Mouse (Mus musculus) urinary bladder, postnatal 0 days (tissue): ENCODE results near the gene Zfp740. TPM values are rescaled to one million over a fixed set of nuclear protein-coding genes. Genes with fewer than 3 reads are reported as not detected.

Source experiments
- polyA plus RNA-seq: library from polyadenylated mRNA; unstranded; fragments of >200 nt; fragmentation: Nextera tagmentation; extraction: Ambion mirVana; gene quantifications from 2 replicates; pipeline ENCODE4 v1.2.1, GENCODE M21; 2015

Zfp740 gene
- 21.3 and 21.8 TPM in 2 replicates for polyA plus RNA-seq

DNA sequence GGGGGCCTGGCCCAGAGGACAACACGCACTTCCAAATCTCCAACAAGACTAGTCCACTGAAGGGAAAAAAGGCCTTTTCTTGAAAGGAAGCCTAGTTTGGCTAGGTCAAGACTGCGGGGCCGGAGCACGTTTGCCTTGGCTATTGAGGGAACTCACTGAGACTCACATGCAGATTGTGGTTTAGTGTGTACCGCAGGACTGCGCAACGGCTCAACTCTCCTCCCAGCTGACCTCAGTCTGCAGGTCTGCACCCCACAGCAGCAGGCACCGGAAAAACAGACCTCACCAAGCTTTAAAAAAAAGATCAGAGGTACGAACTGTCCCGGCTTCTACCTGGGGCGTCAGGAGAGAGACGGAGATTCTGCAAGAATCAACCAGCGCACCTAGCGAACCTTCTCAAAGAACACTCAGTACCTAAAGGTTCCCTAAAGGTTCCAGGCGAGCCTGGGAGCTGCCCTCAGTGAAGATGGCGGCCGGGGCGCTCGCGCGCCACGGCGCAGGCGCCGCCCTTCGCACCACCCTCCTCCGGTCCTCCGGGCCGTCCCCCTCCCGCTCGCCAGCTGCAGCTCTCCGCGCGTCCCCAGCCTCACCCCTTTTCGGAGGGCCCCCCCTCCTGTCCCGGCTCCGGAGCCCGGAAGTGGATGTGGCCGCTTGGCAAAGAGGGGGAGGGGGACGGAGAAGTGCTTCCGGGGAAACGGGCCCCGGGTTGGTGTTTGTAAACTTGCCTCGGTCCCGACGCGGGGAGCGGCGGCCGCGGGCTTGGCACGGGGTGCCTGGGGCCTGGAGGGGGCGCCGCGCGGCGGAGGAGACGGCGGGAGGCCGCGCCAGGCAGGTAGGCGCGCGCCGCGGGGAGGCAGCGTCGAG is at the start of gene Zfp740:
Gene Zfp740, plus strand, starts transcription at position 279 of the 864 bp plus-strand sequence.

DNA sequence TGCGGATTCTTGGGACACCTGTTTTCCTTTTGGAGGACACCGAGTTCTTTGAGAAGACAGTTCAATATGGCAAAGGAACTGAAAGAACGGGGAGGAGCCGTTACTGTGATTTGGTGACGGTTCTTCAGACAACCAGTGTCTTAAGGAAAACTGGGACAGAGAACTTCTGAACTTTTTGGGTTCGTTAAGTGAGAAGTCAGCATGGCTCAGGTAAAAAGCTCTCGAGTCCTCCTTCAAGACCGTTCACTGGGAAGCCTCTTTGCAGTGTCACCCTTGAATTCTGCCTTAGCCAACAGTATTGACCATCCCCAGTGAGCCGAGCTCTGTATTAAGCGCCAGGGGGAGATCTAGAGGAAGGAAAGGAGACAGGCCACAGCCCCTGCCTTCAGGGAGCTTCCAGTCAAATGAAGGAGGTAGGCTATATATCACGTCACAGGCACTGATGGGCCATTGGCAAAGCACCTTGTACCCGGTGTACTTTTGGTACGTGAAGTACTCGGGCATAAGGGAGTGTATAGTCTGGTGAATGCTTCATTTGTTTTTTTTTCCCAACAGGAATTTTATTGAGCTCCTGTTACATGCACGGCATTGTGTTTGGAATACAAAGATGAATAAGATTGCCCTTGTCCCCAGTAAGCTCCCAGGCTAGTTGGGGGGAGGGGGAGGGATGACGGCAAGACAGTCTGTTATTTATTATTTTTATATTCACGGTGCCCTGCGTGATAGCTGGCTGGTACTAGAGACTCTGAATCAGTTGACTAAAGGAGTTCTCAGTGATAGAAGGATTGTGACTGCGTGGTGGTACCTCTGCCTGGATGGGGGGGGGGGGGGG is 1.8 kb downstream of the Zfp740 start, which contains the start of gene Csad:
Gene Csad, minus strand, starts transcription at position 51 of the 832 bp plus-strand sequence.

DNA sequence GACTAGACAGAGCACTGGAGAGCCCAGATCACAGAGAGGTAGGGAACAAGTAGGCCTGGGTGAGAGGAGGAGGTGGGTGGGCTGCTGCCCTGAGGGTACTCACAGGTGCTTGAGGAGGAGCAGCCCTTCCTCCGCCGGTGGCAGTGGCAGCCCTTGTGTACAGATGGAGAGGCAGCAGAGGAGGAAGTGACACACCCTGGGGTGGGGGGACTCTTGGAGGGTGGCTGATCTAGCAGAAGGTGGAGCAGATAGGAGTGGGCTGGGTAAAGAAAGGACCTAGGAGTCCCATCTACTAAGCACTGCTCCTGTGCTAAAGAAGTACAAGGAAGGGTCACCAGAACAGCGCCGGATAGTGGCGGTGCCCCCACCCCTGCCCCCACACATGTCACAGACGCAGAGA is 28.7 kb downstream of the Zfp740 start, which contains the start of gene Itgb7:
Gene Itgb7, minus strand, starts transcription at position 197 of the 400 bp plus-strand sequence.

DNA sequence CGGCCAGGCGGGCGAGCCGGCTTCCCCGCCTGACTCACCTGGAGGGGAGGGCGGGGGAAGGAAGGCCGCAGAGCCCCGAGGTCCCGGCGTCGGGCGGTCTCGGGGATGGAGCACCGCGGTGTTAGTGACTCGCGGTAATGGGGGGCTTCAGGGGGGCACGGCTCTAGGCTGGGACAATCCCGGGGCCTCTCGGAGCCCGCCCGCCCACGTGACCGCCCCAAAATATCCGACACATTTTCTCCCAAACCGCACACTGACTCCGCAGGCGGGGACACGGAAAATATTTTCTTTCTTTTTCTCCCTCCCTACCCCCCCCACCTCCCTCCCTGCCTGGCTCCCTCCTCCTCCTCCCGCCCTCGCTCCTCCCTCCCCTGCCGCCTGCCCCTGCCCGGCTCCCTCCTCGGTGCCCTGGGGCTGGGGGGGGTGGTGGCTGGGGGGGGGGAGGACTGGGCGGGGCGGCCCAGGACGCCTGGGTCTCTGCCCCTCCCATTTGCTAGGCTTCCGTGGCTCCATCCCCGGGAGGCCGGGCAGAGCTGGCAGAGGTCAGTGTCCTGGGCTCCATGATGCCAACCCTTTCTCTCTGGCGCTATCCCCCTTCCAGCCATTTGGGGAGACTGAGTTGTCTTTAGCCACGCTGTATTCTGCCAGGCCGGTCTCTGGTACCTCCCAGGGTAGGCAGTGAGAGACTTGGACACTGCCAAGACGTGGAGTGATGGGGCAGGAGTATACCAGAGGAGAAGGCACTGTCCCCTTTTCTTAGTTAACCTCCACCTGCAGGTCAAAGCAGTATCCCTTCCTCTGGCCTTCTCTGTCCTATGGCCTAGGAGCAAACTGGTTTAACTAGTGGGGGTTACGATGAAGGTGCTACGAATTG is 54.4 kb downstream of the Zfp740 start, which contains the start of gene Rarg:
Gene Rarg, minus strand, starts transcription at position 316 of the 874 bp plus-strand sequence.

Other genes with a start within 250 kb of the Zfp740 start
- gene Krt78, start 249.0 kb upstream of the Zfp740 start, polyA plus RNA-seq, result 2.1 and 2.2 TPM in 2 replicates
- gene Krt8, start 198.8 kb upstream of the Zfp740 start, polyA plus RNA-seq, result 1,267 and 1,548 TPM in 2 replicates
- gene Krt18, start 175.1 kb upstream of the Zfp740 start, polyA plus RNA-seq, result 1,517 and 1,777 TPM in 2 replicates
- gene Eif4b, start 129.5 kb upstream of the Zfp740 start, polyA plus RNA-seq, result 68.1 and 68.6 TPM in 2 replicates
- 18.6 and 24.0 TPM in 2 replicates for gene Tns2, start 102.8 kb upstream of the Zfp740 start, polyA plus RNA-seq
- 26.5 and 29.8 TPM in 2 replicates for gene Spryd3, start 67.0 kb upstream of the Zfp740 start, polyA plus RNA-seq
- gene Igfbp6, start 58.9 kb upstream of the Zfp740 start, polyA plus RNA-seq, result 78.2 and 93.2 TPM in 2 replicates
- gene Soat2, start 52.7 kb upstream of the Zfp740 start, polyA plus RNA-seq, result 0.16 and 0.88 TPM in 2 replicates
- 54.0 and 55.8 TPM in 2 replicates for gene Csad, start 1.5 kb downstream of the Zfp740 start, polyA plus RNA-seq
- gene Itgb7, start 28.7 kb downstream of the Zfp740 start, polyA plus RNA-seq, result 1.2 and 2.5 TPM in 2 replicates
- gene Rarg, start 54.3 kb downstream of the Zfp740 start, polyA plus RNA-seq, result 27.1 and 28.4 TPM in 2 replicates
- gene Gm9918, start 67.3 kb downstream of the Zfp740 start, polyA plus RNA-seq, result 0.07 TPM in 1 of 2 replicates, not detected in the other
- 81.9 and 85.2 TPM in 2 replicates for gene Mfsd5, start 76.2 kb downstream of the Zfp740 start, polyA plus RNA-seq
- gene Espl1, start 93.0 kb downstream of the Zfp740 start, polyA plus RNA-seq, result 4.2 and 5.0 TPM in 2 replicates
- gene Pfdn5, start 122.9 kb downstream of the Zfp740 start, polyA plus RNA-seq, result 296 and 317 TPM in 2 replicates
- gene Myg1, start 128.5 kb downstream of the Zfp740 start, polyA plus RNA-seq, result 46.2 and 48.2 TPM in 2 replicates
- gene Aaas, start 147.5 kb downstream of the Zfp740 start, polyA plus RNA-seq, result 28.3 and 30.9 TPM in 2 replicates
- 0.24 TPM in 2 replicates for gene Sp7, start 163.9 kb downstream of the Zfp740 start, polyA plus RNA-seq
- gene Sp1, start 202.9 kb downstream of the Zfp740 start, polyA plus RNA-seq, result 4.4 and 4.8 TPM in 2 replicates
- gene Amhr2, start 242.1 kb downstream of the Zfp740 start, polyA plus RNA-seq, result 0.27 and 0.63 TPM in 2 replicates